Mouse (Mus musculus): Measurements from ENCODE around the gene Zmym6. TPM values are rescaled to one million over a fixed set of nuclear protein-coding genes. Genes with fewer than 3 reads are reported as not detected.

Zmym6 gene
- polyA plus RNA-seq (2015; fragmentation: Nextera tagmentation; extraction: Ambion mirVana): 30.3 and 36.7 TPM in 2 replicates

DNA sequence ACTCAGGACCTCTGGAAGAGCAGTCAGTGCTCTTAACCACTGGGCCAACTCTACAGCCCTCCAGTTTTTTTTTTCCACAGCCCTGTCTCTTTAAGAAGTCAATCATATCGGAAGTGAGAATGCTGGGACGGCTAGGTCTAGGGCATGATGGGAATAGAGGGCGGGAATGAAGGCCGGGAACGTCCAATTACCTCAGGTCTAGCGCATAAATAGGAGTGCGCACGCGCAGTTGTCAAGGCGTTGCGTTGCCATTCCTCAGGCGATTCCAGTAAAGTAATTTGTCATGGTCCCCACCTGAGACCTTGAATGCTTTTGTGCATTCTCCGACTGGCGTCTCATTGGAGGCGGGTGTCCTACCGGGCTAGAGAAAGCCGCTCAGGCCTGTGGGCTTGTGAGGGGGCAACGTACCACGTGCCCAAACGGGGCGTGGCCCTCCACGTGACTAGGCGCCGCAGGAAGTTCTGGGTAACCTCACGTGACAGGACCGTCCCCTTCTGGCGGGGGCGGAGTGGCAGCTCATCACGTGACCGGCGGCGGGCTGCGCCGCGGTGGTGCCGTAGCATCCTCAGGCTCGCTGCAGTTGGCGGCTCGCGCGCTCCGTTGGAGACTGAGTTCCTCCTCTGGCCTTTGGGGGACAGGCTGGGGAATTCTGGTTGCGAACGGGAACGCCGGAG, at the start of gene Zmym6:
TSS of gene Zmym6 (plus strand) at position 509 of the 674 bp plus-strand sequence.
- Histone ChIP-seq H3K4me1 (replicated peaks) (peaks cover 29% of the 10 kb centered on the region), H3K9ac (peak within 1 kb of the TSS; percentile 61), H3K4me2 (peak within 1 kb of the TSS; percentile 63), H3K27me3 (0 out of 2 replicates have a peak, but pooled peaks cover 2% of the 10 kb centered on the region), H3K4me3 (peak within 1 kb of the TSS; percentile 78), H3K9me3 (no peaks in the 10 kb centered on the region), H3K36me3 (no peaks in the 10 kb centered on the region), H3K27ac (replicated peaks) (peak within 1 kb of the TSS; percentile 98)
- peak; percentile 98 for ATAC-seq (ENCODE audit: low FRiP score, low read depth)
- under 1% methylated on average over 46 of the region's 46 CpGs for WGBS

GRCm38 (mm10) chr4:127037158-127037557, 40.0 kb upstream of the Zmym6 start:
- H3K27ac ChIP-seq (replicated peaks): no peak overlapping the region
- WGBS: 92% methylated on average over 3 of the region's 3 CpGs
- no peaks in the 10 kb centered on the region for H3K27me3 ChIP-seq
- H3K9ac ChIP-seq: no peak overlapping the region
- ATAC-seq (ENCODE audit: low FRiP score, low read depth): no peak
- peaks cover 9% of the 10 kb centered on the region; the same call in 1 of the 2 replicates for H3K4me1 ChIP-seq (replicated peaks)
- H3K4me2 ChIP-seq: no peak overlapping the region
- H3K36me3 ChIP-seq: peaks cover 79% of the 10 kb centered on the region
- H3K4me3 ChIP-seq: no peak overlapping the region
- no peaks in the 10 kb centered on the region for H3K9me3 ChIP-seq

DNA sequence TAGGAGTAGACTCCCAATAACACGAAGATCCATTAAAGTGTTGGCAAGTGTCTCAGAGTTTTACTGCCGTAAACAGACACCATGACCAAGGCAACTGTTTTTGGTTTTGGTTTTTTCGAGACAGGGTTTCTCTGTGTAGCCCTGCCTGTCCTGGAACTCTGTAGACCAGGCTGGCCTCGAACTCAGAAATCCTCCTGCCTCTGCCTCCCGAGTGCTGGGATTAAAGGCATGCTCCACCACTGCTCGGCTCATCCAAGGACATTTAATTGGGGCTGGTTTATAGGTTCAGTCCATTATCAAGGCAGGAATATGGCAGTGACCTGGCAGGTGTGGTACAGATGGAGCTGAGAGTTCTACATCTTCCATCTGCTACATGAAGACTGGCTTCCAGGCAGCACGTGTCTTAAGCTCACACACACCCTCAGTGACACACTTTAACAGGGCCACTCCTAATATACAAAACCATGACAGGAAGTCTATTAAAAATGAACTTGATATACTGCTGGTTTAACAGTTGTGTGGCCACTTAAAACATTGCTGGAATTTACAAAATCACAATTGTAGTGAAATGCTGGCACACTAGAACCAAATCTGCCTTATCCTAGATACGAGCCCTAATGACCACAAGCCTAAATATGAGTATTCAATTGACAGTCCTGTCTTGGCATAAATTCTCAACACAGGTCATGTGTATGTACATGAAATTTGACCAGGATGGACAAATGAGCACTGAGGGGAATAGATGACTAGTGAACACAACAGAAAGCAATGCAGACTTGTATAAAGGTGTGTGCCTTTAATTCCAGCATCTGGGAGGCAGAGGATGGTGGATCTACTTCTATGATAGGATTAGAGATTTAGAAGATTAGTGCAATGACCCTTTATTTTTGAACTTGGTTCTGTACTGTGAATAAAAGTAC, 39.0 kb upstream of the Zmym6 start:
- Histone ChIP-seq H3K36me3 (peaks cover 76% of the 10 kb centered on the region), H3K4me2 (no peak overlapping the region), H3K9me3 (no peaks in the 10 kb centered on the region), H3K9ac (no peak overlapping the region), H3K27me3 (no peaks in the 10 kb centered on the region), H3K4me1 (replicated peaks) (peaks cover 4% of the 10 kb centered on the region; the same call in 1 of the 2 replicates), H3K4me3 (no peak overlapping the region), H3K27ac (replicated peaks) (no peak overlapping the region)
- no peak for ATAC-seq (ENCODE audit: low FRiP score, low read depth)
- WGBS: 86% methylated on average over 8 of the region's 8 CpGs

GRCm38 (mm10) chr4:127038828-127039349, 38.3 kb upstream of the Zmym6 start:
- H3K36me3 ChIP-seq: peaks cover 69% of the 10 kb centered on the region

GRCm38 (mm10) chr4:127039871-127040483, 37.2 kb upstream of the Zmym6 start:
- Histone ChIP-seq H3K4me1 (replicated peaks) (no peaks in the 10 kb centered on the region), H3K27ac (replicated peaks) (no peak overlapping the region), H3K36me3 (peaks cover 67% of the 10 kb centered on the region), H3K9ac (no peak overlapping the region), H3K9me3 (no peaks in the 10 kb centered on the region), H3K4me2 (no peak overlapping the region), H3K4me3 (no peak overlapping the region), H3K27me3 (no peaks in the 10 kb centered on the region)
- ATAC-seq (ENCODE audit: low FRiP score, low read depth): no peak
- WGBS: 81% methylated on average over 3 of the region's 3 CpGs

More at GRCm38 (mm10) chr4:127038828-127039349, 38.3 kb upstream of the Zmym6 start:
- 94% methylated on average over 3 of the region's 3 CpGs for WGBS
- Histone ChIP-seq H3K4me3 (no peak overlapping the region), H3K4me1 (replicated peaks) (peaks cover 4% of the 10 kb centered on the region; the same call in 1 of the 2 replicates), H3K4me2 (no peak overlapping the region), H3K9me3 (no peaks in the 10 kb centered on the region), H3K27me3 (no peaks in the 10 kb centered on the region), H3K27ac (replicated peaks) (no peak overlapping the region), H3K9ac (no peak overlapping the region)
- no peak; the same call in 1 of the 2 replicates for ATAC-seq (ENCODE audit: low FRiP score, low read depth)

- Histone ChIP-seq H3K27me3 (no peaks in the 10 kb centered on the region), H3K4me2 (no peak overlapping the region), H3K4me1 (replicated peaks) (no peaks in the 10 kb centered on the region), H3K27ac (replicated peaks) (no peak overlapping the region), H3K9ac (no peak overlapping the region), H3K36me3 (peaks cover 67% of the 10 kb centered on the region), H3K4me3 (no peak overlapping the region), H3K9me3 (no peaks in the 10 kb centered on the region)
- WGBS: 88% methylated on average over 4 of the region's 4 CpGs
- ATAC-seq (ENCODE audit: low FRiP score, low read depth): no peak
Measured at GRCm38 (mm10) chr4:127043540-127043939, 33.6 kb upstream of the Zmym6 start.

- 88% methylated on average over 8 of the region's 8 CpGs for WGBS
- ATAC-seq (ENCODE audit: low FRiP score, low read depth): no peak
- Histone ChIP-seq H3K4me3 (no peak overlapping the region), H3K27me3 (no peaks in the 10 kb centered on the region), H3K9ac (no peak overlapping the region), H3K4me2 (no peak overlapping the region), H3K36me3 (peaks cover 50% of the 10 kb centered on the region), H3K4me1 (replicated peaks) (no peaks in the 10 kb centered on the region), H3K9me3 (no peaks in the 10 kb centered on the region), H3K27ac (replicated peaks) (no peak overlapping the region)
Measured at GRCm38 (mm10) chr4:127051121-127051520, 26.1 kb upstream of the Zmym6 start.

DNA sequence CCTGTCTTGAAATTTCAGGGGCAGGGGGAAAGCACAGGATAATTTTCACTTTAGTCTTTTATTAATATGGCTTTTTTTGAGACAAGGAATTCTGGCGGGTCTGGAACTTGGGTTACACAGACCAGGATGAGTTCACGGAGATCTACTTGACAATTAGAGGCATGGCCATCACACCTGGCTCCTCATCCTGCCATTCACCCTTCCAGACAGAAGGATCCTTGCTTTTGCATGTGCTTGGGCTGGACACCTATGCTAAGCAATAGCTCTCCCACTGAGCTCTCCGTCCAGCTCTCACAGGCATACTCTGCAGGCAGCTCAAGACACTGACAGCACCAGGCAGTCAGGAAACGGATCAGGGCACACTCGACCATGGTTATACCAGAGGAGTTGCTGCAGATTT, 24.1 kb upstream of the Zmym6 start:
- H3K27ac ChIP-seq (replicated peaks): no peak overlapping the region
- WGBS: 94% methylated on average over 5 of the region's 5 CpGs
- H3K9ac ChIP-seq: no peak overlapping the region
- H3K4me2 ChIP-seq: no peak overlapping the region
- no peaks in the 10 kb centered on the region for H3K27me3 ChIP-seq
- peaks cover 48% of the 10 kb centered on the region for H3K36me3 ChIP-seq
- H3K4me1 ChIP-seq (replicated peaks): no peaks in the 10 kb centered on the region
- H3K4me3 ChIP-seq: no peak overlapping the region
- H3K9me3 ChIP-seq: no peaks in the 10 kb centered on the region
- ATAC-seq (ENCODE audit: low FRiP score, low read depth): no peak

DNA sequence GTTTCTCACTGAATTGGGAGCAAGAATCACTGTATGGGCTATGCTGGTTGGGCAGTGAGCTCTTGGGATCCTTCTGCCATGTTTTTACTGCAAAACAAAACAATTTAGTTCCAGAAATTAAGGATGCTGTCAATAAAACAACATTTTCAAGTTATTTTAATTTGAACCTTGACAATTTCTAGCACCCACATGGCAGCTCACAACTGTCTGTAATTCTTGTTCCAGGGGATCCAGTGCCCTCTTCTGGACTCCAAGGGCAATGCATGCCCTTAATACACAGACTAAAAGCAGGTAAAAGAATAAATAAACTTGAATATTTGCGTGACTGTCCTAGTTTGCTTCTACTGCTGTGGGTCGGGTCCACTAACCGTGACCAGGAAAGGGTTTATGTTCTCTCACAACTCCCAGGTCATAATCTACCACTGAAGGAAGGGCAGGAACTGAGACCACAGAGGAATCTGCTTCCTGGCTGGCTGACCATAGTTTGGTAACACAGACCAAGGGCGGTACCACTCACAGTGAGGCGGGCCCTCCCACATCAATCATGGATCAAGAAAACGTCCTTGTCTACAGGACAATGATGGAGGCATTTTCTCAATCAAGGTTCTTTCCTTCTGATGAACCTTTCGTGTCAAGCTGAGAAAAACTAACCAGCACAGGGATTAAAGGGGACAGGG, 22.5 kb upstream of the Zmym6 start:
- H3K27me3 ChIP-seq: no peaks in the 10 kb centered on the region
- H3K36me3 ChIP-seq: peaks cover 41% of the 10 kb centered on the region
- ATAC-seq (ENCODE audit: low FRiP score, low read depth): no peak
- H3K9ac ChIP-seq: no peak overlapping the region
- no peaks in the 10 kb centered on the region for H3K9me3 ChIP-seq
- H3K4me2 ChIP-seq: no peak overlapping the region
- H3K4me3 ChIP-seq: no peak overlapping the region
- H3K4me1 ChIP-seq (replicated peaks): no peaks in the 10 kb centered on the region
- H3K27ac ChIP-seq (replicated peaks): no peak overlapping the region
- 83% methylated on average over 7 of the region's 7 CpGs for WGBS

GRCm38 (mm10) chr4:127060585-127061290, 16.4 kb upstream of the Zmym6 start, which contains the start of gene Zmym1:
Zmym1 (minus strand) TSS chr4:127061152.
- H3K4me1 ChIP-seq (replicated peaks): peaks cover 10% of the 10 kb centered on the region
- peak; percentile 93 for ATAC-seq (ENCODE audit: low FRiP score, low read depth)
- H3K9ac ChIP-seq: peak within 1 kb of the TSS; percentile 71
- peak within 1 kb of the TSS; percentile 80 for H3K4me3 ChIP-seq
- peak within 1 kb of the TSS; percentile 65 for H3K4me2 ChIP-seq
- no peaks in the 10 kb centered on the region for H3K9me3 ChIP-seq
- H3K36me3 ChIP-seq: peaks cover 18% of the 10 kb centered on the region; the same call in 1 of the 2 replicates
- WGBS: 1% methylated on average over 38 of the region's 38 CpGs
- peak within 1 kb of the TSS; percentile 55 for H3K27ac ChIP-seq (replicated peaks)
- H3K27me3 ChIP-seq: no peaks in the 10 kb centered on the region

DNA sequence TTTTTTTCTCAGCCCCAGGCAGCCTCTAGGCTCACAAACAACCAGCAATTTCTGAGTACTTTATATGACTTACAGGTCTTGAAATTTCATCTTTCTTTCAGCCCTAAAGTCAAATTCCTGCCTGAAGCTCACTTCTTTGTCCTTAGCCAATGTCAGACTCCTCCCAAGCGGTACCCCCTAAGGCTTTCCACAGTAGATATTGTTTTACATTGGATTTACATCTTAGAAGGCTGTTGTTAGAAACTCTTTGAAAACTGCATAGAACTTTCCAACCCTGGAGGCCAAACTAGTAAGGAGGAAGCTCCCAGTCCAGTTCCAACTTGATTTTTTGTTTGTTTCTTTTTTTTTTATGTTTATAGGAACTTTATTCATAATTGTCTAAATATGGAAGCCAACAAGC, 13.1 kb upstream of the Zmym6 start:
- Histone ChIP-seq H3K27ac (replicated peaks) (no peak overlapping the region), H3K4me2 (no peak overlapping the region), H3K36me3 (no peaks in the 10 kb centered on the region), H3K9me3 (no peaks in the 10 kb centered on the region), H3K9ac (no peak overlapping the region), H3K27me3 (no peaks in the 10 kb centered on the region), H3K4me1 (replicated peaks) (peaks cover 10% of the 10 kb centered on the region), H3K4me3 (no peak overlapping the region)
- ATAC-seq (ENCODE audit: low FRiP score, low read depth): no peak
- WGBS: 42% methylated on average over 1 of the region's 1 CpGs
